Mouse (Mus musculus) megakaryocyte, embryonic 14.5 days (primary cell): Measurements from ENCODE around the gene Slc27a3. TPM values are rescaled to one million over a fixed set of nuclear protein-coding genes. Genes with fewer than 3 reads are reported as not detected.

Experiments
- H3K27me3 ChIP-seq: replicated peaks from 2 replicates; pipeline ENCODE3; 2012; ENCODE audit warnings: inconsistent platforms
- H3K36me3 ChIP-seq: replicated peaks from 2 replicates; pipeline ENCODE3; 2012; ENCODE audit warnings: low read length, inconsistent platforms, mixed read lengths
- H3K4me1 ChIP-seq: 2 replicates; pipeline ENCODE4 v1.6.1; 2012; ENCODE audit warnings: inconsistent platforms
- H3K4me3 ChIP-seq: replicated peaks from 2 replicates; pipeline ENCODE3; 2012; ENCODE audit warnings: moderate library complexity, mild to moderate bottlenecking, inconsistent platforms
- H3K9me3 ChIP-seq: 2 replicates; pipeline ENCODE4 v1.6.1; 2012; ENCODE audit warnings: inconsistent platforms
- FLI1 ChIP-seq: IDR thresholded peaks from 2 replicates; pipeline ENCODE4 v1.6.1; 2012; ENCODE audit warnings: low read length, inconsistent platforms, mixed read lengths
- GATA1 ChIP-seq: IDR thresholded peaks from 3 replicates; pipeline ENCODE4 v1.6.1; 2012; ENCODE audit warnings: mixed read lengths, low read length, inconsistent platforms, borderline replicate concordance
- polyA plus RNA-seq: library from polyadenylated mRNA; stranded (reverse); fragments of >175 nt; gene quantifications from 2 replicates; pipeline ENCODE4 v1.2.3, GENCODE M21; 2012; ENCODE audit warnings: low replicate concordance; ENCODE audit not compliant: insufficient read depth

The Slc27a3 gene
- 2.3 and 3.1 TPM in 2 replicates for polyA plus RNA-seq

- TF ChIP-seq GATA1 (no peak), FLI1 (no peak)
- peaks cover 25% of the 10 kb centered on the region for H3K4me1 ChIP-seq
- peaks cover 43% of the 10 kb centered on the region for H3K27me3 ChIP-seq
- H3K36me3 ChIP-seq: peaks cover 96% of the 10 kb centered on the region
- H3K4me3 ChIP-seq: peak within 1 kb of the TSS; percentile 89
- no peaks in the 10 kb centered on the region for H3K9me3 ChIP-seq
Measured at GRCm38 (mm10) chr3:90389511-90390490, at the start of gene Slc27a3. Gene Slc27a3, minus strand, starts transcription at chr3:90389938.

GRCm38 (mm10) chr3:90437131-90437530 lies 47.4 kb upstream of the Slc27a3 start:
- peaks cover 13% of the 10 kb centered on the region for H3K4me1 ChIP-seq
- TF ChIP-seq GATA1 (no peak), FLI1 (no peak)
- no peak overlapping the region for H3K4me3 ChIP-seq
- H3K36me3 ChIP-seq: no peaks in the 10 kb centered on the region
- H3K27me3 ChIP-seq: no peaks in the 10 kb centered on the region
- H3K9me3 ChIP-seq: no peaks in the 10 kb centered on the region

GRCm38 (mm10) chr3:90434073-90434730 lies 44.5 kb upstream of the Slc27a3 start:
- peaks cover 10% of the 10 kb centered on the region for H3K36me3 ChIP-seq
- H3K4me3 ChIP-seq: peak overlapping the region; percentile 92
- H3K27me3 ChIP-seq: no peaks in the 10 kb centered on the region
- no peaks in the 10 kb centered on the region for H3K9me3 ChIP-seq
- TF ChIP-seq FLI1 (no peak), GATA1 (no peak)
- peaks cover 40% of the 10 kb centered on the region for H3K4me1 ChIP-seq

- no peaks in the 10 kb centered on the region for H3K9me3 ChIP-seq
- peaks cover 47% of the 10 kb centered on the region for H3K4me1 ChIP-seq
- no peaks in the 10 kb centered on the region for H3K27me3 ChIP-seq
- TF ChIP-seq GATA1: no peak
- peak; percentile 64; the same call in 1 of the 2 replicates for TF ChIP-seq FLI1
- H3K36me3 ChIP-seq: peaks cover 13% of the 10 kb centered on the region
- H3K4me3 ChIP-seq: peak within 1 kb of the TSS; percentile 92
Measured at GRCm38 (mm10) chr3:90433381-90434020, 43.8 kb upstream of the Slc27a3 start, which contains the start of gene Ints3. Gene Ints3, minus strand, starts transcription at chr3:90433622.

- Histone ChIP-seq H3K36me3 (peaks cover 19% of the 10 kb centered on the region), H3K4me1 (peaks cover 54% of the 10 kb centered on the region), H3K27me3 (no peaks in the 10 kb centered on the region), H3K9me3 (no peaks in the 10 kb centered on the region), H3K4me3 (peak overlapping the region; percentile 92)
- TF ChIP-seq FLI1 (no peak), GATA1 (no peak)
Measured at GRCm38 (mm10) chr3:90432811-90433219, 43.1 kb upstream of the Slc27a3 start.

- H3K27me3 ChIP-seq: no peaks in the 10 kb centered on the region
- peaks cover 58% of the 10 kb centered on the region for H3K4me1 ChIP-seq
- peak overlapping the region; percentile 92 for H3K4me3 ChIP-seq
- TF ChIP-seq FLI1 (no peak), GATA1 (no peak)
- no peaks in the 10 kb centered on the region for H3K9me3 ChIP-seq
- H3K36me3 ChIP-seq: peaks cover 19% of the 10 kb centered on the region
Measured at GRCm38 (mm10) chr3:90432348-90432747, 42.6 kb upstream of the Slc27a3 start.

- no peaks in the 10 kb centered on the region for H3K9me3 ChIP-seq
- no peaks in the 10 kb centered on the region for H3K27me3 ChIP-seq
- peaks cover 70% of the 10 kb centered on the region for H3K4me1 ChIP-seq
- no peak overlapping the region for H3K4me3 ChIP-seq
- H3K36me3 ChIP-seq: peaks cover 36% of the 10 kb centered on the region
- TF ChIP-seq GATA1 (no peak), FLI1 (no peak)
Measured at GRCm38 (mm10) chr3:90429576-90429975, 39.8 kb upstream of the Slc27a3 start.

GRCm38 (mm10) chr3:90428186-90428585 lies 38.4 kb upstream of the Slc27a3 start:
- TF ChIP-seq GATA1 (no peak), FLI1 (no peak)
- H3K4me3 ChIP-seq: no peak overlapping the region
- H3K9me3 ChIP-seq: no peaks in the 10 kb centered on the region
- peaks cover 49% of the 10 kb centered on the region for H3K36me3 ChIP-seq
- peaks cover 74% of the 10 kb centered on the region for H3K4me1 ChIP-seq
- no peaks in the 10 kb centered on the region for H3K27me3 ChIP-seq

GRCm38 (mm10) chr3:90427574-90427973 lies 37.8 kb upstream of the Slc27a3 start:
- H3K36me3 ChIP-seq: peaks cover 55% of the 10 kb centered on the region
- TF ChIP-seq FLI1: no peak
- TF ChIP-seq GATA1: no peak
- peaks cover 71% of the 10 kb centered on the region for H3K4me1 ChIP-seq
- H3K27me3 ChIP-seq: no peaks in the 10 kb centered on the region
- H3K4me3 ChIP-seq: no peak overlapping the region
- H3K9me3 ChIP-seq: no peaks in the 10 kb centered on the region
